Mouse (Mus musculus): ENCODE measurements around the gene Spink4.

Gene Spink4

GRCm38 (mm10) chr4:40919785-40920184, at the start of gene Spink4:
Spink4 (plus strand) TSS chr4:40920052.
- DNase-seq: no peak

DNA sequence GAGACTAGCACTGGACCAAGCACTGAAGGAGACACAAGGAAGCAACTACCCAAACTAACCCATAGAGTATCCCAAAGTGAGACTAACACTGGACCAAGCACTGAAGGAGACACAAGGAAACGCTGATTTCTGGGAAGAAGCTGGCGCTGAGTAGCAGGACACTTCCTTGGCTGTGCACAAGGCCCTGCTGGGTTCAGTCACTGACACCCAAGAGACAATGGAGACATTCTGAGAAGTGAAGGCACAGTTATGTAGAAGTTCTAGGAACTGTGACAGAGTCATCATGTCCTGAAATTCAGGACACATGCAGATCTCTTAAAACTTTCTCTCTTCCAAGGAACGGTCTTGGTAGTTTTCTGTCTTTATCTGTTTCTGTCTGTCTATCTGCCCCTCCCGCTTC, 49.6 kb upstream of the Spink4 start:
- no peak for DNase-seq

- DNase-seq: no peak
These were observed 47.7 kb upstream of the Spink4 start for GRCm38 (mm10) chr4:40872129-40872528.

DNA sequence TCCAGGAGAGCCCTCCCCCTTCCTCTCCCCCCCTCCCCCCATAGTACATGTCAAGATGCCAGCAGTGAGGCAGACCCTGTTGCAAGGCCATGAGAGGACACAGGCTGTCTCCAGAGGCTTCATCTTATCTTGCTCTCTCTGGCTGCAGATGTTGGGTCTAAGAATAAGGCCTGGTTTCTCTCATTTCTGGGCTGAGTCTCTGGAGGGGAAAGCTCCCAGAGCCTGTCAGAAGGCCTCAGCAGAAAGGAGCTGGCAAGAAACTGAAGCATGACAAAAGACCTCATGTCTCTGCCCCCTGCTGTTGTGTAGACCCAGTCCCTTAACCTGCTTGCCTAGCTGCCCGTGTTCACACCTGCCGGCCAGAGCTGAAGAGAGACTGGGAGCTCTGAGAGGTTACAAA, 46.5 kb upstream of the Spink4 start:
- no peak for DNase-seq

- DNase-seq: peak; percentile 28
These were observed 45.7 kb upstream of the Spink4 start for GRCm38 (mm10) chr4:40874151-40874600.

- DNase-seq: no peak
These were observed 44.9 kb upstream of the Spink4 start for GRCm38 (mm10) chr4:40874794-40875552.

DNA sequence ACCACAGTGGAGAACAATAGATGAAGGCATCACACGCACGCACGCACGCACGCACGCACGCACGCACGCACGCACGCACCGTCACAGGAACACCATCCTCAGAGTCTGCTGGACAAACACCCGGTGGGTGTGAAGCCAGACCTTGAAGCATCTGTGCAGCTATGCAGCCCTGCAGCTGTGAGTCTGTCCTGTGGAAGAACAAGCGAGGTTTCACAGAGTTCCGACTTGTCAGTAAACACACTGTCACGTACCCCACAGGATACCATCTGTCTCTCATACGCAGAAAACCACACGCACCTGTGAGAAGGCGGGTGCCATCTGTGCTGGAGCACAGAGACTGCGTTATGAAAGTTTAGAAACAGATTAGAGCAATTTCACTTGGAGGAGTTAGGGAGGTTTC, 44.0 kb upstream of the Spink4 start:
- no peak for DNase-seq

DNA sequence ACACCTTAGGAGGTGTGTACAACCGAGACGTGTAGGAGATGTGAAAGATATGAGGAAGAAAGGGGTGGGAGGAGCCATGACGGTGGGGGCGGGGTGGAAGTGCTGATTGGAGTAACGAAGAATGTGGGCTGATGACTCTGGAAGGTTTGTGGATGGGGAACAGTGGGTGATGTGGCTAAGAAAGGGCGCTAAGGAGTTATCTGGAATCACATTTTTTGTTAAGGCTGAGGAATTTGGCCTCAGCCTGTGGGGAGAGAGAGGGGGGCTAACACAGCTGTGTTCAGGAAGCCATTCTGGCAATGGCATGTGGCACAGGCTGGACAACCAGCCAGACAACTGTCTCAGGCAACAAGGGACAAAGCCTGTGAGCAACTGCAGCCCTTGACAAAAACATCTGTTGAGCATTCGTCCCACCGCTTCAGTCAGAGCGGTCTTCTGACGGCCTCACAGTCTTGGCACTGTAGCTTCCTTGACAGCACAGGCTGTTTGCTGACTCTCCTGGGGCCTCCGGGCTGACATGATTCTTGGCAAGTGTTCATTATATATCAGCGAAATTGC, 43.0 kb upstream of the Spink4 start:
- DNase-seq: peak; percentile 48

DNA sequence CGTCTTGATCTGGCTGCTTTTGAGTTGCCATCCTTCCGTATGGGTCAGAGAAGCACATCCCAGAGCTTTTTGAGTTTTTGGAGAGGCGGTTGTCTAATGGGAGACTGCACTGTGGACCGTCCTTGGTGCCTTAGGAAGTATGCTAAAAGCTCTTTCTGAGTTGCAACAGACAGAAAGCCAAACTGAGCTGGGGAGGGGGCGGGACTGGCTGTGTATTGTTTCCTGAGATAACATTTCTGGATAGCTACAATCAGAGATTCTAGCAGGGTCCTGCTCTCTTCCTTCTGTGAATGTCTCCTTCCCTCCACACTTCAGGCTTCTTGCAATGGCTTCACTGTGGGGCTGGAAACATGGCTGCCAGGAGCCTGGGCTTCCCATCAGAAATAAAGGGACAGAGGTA, 42.3 kb upstream of the Spink4 start:
- no peak for DNase-seq

- DNase-seq: no peak
These were observed 36.7 kb upstream of the Spink4 start for GRCm38 (mm10) chr4:40883200-40883599.

DNA sequence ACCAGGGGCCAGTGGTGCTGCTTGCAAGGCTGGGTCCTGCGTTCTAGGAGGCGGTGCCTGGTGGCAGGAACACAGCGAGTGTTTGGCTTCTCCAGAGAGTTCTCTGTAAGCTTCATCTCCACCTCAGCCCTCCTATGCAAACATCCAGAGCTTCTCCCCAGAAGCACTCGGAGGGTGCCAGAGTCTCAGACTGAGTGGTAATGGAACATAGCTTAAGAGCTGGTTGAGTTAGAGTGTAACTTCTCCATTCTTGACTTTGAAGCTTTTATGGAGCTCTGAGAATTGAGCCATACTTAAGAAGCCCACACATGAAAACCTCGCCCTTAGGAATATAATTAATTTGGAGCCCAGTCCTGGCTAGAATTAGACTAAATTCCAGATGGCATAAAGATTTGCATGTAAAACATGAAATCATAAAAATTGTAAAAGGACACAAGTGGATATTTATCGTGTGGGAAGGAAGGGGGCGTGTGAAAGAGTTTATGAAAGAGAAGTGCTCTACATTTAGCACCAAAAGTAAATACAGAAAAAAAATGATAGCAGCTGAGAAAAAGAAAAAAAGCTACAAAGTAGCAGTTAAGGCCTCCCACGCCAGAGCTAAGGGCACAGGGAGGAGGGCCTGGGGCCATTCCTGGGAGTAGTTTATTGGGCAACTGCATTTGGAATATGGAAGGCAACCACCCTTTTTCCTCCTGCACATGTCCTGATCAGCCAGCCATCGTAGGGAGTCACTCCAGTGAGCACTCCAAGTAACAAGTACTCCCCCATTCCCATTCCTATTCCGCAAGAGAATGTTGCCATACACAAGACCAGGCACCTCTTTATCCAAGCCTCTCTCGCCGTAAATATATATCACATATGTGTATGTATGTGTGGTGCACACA, 35.3 kb upstream of the Spink4 start:
- DNase-seq: no peak

DNA sequence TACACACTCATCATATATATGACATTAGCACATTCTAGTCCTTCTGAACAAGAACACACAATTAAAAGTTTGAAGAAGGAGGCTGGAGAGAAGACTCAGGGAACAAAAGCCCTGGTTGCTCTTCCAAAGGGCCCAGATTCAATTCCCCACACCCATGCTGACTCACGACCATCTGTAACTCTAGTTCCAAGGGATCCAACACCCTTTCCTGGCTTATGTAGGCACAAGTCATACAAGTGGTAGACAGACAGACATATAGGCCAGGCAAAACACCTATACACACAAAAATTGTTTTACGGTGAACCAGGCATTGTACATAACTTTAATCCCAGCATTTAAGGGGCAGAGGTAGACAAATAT, 34.7 kb upstream of the Spink4 start:
- no peak for DNase-seq

DNA sequence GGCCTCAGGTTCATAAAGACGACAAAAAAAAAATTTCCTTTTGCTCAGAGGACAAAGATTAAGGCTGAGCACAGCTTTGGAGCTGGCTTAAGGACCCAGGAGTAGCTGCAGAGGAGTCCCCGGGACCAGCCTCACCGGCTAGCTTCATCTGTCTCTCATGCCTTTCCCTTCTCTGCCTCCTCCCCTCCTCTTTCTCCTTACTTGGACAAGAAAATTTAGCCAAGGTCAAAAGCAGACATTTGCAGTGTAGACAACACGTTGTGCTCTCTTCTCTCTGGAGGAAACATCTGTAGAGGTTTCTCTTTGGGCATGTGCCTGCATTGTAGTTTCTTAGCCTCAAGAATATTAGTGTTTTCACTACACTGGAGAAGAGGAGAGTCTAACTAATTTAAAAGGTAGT, 34.0 kb upstream of the Spink4 start:
- no peak for DNase-seq

- no peak for DNase-seq
These were observed 31.0 kb upstream of the Spink4 start for GRCm38 (mm10) chr4:40888839-40889238.

- DNase-seq: no peak
These were observed 30.6 kb upstream of the Spink4 start for GRCm38 (mm10) chr4:40889252-40889651.

GRCm38 (mm10) chr4:40889983-40890382, 29.9 kb upstream of the Spink4 start:
- no peak for DNase-seq

DNA sequence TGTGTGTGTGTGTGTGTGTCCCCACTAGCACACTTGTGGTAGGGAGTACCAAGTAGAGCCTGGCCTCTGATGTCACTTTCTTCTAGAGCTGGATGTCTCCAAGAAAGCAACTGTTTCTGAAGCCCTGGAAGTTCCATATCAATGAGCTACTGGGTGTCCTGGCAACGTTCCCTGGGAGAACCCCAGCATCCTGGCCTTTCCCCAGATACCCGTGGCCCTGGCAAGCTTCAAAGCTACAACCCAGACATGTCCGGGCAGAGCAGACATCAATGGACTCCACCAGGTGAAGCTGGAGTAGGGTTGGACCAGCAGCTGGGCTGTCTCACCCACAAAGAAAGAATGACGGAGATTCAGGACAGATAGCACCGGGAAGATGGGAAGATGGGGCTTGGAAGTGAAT, 28.6 kb upstream of the Spink4 start:
- no peak for DNase-seq

DNA sequence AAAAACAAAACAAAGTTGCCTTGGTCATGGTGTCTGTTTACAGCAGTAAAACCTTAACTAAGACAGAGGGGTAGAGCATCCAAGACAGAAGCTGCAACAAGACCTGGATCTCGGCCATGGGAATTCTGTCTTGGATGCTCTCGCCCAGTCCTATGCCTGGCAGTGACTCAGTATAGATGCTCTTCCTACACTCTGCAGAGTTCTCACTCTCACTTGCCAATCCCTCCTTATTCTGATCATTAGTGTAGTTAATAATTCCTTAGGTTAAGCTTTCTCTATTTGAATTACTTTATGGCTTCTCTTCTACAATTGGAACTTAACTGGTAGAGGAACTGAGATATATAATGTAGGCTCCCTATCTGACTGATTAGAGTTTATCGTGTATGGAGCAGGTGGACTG, 24.7 kb upstream of the Spink4 start:
- DNase-seq: no peak

- no peak for DNase-seq
These were observed 24.2 kb upstream of the Spink4 start for GRCm38 (mm10) chr4:40895646-40896045.

- no peak for DNase-seq
These were observed 21.3 kb upstream of the Spink4 start for GRCm38 (mm10) chr4:40898476-40899044.

DNA sequence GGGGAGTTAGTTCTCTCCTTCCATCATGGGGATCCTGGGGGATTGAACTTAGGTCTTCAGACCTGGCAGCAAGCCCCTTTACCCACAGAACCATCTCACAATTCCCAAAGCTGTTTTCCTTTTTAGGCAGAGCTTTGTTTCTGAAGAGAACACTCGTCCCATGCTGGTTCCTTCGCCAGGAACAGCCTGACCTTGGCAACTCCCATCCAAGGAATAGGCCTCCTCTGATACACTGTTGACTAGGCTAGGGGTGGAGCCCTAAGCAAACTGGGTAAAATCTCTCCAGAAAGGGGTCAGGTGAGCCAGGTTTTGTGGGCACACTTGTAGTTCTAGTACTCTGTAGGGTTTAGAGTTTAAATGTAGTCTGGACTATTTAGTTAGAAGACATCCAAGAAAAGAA, 20.6 kb upstream of the Spink4 start:
- no peak for DNase-seq

GRCm38 (mm10) chr4:40900071-40900470, 19.8 kb upstream of the Spink4 start:
- DNase-seq: no peak

- DNase-seq: no peak
These were observed 19.2 kb upstream of the Spink4 start for GRCm38 (mm10) chr4:40900612-40901011.

GRCm38 (mm10) chr4:40906298-40906697, 13.6 kb upstream of the Spink4 start:
- DNase-seq: peak; percentile 35
